Mouse (Mus musculus) embryo, embryonic 10.5 days (tissue): ENCODE results near the gene Nhlrc4.

Experiments
- DNase-seq: peaks from one replicate; pipeline ENCODE4 v3.0.0-alpha.2; 2015; ENCODE audit warnings: low spot score

Nhlrc4 gene

GRCm38 (mm10) chr17:25958771-25959494 lies 14.2 kb upstream of the Nhlrc4 start:
- DNase-seq: no peak

DNA sequence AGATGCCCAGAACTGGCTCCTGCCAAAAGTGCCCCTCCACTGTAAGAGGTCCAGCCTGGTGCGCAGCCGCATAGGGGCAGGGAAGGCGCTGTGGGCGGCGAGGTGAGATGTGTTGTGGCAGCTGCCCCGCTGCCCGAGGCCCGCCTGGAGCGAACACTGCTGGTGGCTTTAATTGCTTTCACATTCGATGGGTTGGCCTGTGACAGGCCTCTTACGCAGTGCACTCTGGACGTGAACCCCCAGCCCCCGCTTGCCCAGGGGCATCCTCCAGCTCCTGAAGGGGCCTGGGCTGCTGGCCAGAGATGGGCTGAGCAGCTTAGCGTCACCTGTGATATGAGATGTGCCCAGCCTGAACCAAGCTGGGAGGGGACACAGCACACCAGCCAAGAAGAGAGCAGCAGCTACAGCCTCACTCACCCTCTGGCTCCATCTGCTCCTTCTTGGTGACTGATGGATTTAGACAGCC lies 12.9 kb upstream of the Nhlrc4 start:
- no peak for DNase-seq

DNA sequence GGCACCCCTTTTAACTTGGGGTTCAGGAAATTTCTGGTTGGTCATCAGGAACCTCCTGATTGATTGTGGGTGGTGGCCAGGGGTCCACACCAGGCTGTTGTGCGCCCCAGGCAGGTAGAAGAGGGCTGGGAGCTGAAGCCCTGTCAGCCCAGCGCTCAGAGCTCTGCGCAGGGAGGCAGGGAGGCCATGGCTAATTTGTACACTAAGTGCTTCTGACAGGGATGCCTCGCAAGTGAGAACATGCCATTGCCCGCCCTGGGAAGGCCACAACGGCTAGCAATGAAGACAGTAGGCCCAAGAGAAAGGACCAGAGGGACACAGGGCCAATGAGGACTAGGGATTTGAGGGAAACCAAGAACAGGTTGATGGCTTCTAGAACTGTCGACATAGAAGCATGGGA lies 11.9 kb upstream of the Nhlrc4 start:
- no peak for DNase-seq

DNA sequence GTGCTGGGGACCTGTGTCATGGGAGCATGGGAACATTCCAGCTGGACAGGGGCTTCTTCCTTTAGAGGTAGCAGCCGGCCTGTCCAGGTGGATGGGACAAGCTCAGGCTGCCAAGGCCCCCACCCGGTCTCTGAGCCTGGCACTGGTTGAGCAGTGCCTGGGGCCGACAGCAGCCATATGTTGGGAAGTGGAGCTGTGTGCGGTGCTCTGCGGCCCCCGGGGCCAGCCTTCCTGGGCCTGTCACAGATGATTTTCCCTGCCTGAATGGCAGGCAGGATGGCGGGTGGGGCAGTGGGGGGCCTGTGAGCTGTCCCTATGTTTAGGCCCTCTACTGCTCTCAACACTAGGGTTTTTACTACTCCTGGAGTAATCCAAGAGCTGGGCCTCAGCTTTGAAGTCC lies 11.4 kb upstream of the Nhlrc4 start:
- no peak for DNase-seq

DNA sequence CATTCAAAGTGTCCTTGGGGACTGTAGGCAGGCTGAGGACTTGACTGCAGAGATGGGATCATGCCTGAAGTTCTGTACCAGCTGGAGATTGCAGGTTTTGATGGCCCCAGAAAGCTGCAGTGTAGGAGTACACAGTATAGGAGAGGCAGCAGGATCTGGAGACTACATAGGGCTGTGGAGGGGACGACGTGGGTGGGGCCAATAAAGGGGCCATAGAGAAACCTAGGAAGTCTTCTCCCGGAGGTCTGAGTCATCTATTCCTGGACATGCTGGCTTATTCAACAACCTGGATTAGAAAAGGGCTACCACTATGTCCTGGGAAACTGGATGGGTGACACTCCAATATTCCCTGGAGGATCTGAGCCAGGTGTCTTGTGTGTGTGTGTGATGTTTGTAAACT lies 11.0 kb upstream of the Nhlrc4 start:
- DNase-seq: no peak

DNA sequence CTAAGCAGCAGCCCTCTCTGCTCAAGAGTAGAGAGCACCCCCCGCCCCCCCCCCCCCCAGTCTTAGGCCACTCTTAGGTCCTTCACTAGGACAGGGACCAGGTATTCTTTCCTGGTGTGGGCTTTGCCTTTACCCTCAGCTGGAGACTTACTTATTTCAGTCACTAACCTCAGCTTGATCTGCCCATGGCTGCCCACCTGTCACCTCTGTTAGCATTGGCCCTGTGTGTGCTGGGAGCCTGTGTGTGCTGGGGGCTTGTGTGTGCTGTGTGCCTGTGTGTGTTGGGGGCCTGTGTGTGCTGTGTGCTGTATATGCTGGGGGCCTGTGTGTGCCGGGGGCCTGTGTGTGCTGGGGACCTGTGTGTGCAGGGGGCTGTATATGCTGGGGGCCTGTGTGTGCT lies 9.9 kb upstream of the Nhlrc4 start:
- DNase-seq: no peak

GRCm38 (mm10) chr17:25953161-25953560 lies 8.4 kb upstream of the Nhlrc4 start:
- DNase-seq: no peak

- DNase-seq: no peak
Observed at GRCm38 (mm10) chr17:25951803-25952623, 7.3 kb upstream of the Nhlrc4 start, which contains the start of gene A930017K11Rik. TSS of gene A930017K11Rik (minus strand) at chr17:25952565.

DNA sequence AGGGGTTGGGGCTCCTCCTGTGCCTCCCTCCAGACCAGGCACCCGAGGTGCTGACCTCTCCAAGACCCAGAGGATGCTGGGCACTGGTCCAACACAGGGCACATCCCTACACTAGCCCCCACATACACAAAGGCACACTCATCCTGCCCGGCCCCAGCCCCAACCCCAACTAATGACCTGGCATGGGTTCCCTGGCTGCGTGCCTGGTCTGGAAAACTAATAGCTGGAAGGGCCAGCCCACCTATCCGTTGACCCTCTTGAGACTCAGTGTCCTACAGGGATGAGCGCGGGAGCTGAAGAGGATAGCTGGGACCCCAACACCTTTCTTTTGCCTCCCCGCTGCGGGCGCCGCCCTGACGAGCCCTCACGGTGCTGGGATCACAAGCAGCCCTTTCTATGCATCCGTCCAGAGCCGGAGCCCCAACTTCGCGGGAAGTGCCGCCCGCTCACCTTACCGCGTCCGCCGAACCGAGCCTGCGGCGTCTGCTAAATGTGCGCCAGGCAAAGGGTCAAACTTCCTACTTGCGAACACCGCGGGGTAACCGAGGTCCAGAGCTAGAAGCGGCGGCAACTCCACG lies 6.6 kb upstream of the Nhlrc4 start:
- peak; percentile 34 for DNase-seq

DNA sequence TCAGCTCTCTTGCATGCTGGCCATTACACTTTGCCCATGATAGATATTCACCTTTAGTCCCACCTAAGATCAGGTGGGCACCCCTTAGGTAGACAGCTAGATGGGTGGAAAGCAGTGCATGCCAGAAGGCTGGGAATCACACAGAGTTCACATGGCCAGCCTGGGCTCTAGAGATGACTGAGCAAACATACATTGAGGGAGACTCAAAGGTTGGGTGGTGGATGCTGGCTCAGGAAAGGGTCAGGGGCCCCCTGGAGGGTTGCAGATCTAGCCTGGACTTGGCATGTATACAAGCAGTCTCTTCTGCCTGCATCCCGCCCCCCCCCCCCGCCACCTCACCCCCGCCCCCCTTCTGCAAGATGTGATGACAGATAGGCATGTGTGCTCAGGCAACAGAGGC lies 5.9 kb upstream of the Nhlrc4 start:
- DNase-seq: no peak

DNA sequence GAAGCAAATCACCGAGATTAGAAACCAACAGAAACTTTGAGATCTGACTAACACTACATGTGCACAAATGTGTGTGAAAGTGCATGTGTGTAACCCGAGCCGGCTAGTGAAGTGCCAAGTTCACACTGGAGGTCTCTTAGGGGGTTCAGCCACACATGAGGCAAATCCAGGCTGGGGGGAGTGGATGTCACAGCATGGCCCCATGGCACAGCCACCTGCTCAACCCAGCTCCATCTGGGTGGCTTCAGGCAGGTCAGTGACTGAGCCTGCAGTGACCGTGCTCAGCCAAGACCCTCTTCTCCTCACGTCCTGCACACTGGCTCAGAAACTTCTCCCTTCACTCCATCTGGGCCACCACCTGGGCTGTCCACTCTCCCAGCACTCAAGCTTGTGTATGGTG lies 5.2 kb upstream of the Nhlrc4 start:
- DNase-seq: no peak

DNA sequence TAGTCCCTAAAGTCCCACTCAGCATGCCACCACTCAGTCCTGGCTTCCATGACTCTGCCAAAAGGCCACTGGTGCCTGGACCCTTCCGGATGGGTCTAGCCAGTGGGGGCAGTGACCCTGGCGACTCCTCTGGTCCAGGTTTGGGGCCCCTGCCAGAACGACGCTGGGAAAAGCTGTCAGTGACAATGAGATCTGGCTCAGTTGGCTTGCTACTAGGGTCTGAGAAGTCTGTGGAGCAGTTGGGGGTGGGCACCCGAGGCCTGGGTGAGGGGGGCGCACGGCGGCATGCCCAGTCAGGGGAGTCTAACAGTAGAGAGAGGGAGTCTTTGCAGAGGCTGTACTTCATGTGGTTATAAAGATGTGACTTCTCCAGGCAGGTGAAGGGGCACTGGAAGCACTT lies 3.3 kb upstream of the Nhlrc4 start:
- DNase-seq: no peak

GRCm38 (mm10) chr17:25947576-25947975 lies 2.8 kb upstream of the Nhlrc4 start:
- no peak for DNase-seq

DNA sequence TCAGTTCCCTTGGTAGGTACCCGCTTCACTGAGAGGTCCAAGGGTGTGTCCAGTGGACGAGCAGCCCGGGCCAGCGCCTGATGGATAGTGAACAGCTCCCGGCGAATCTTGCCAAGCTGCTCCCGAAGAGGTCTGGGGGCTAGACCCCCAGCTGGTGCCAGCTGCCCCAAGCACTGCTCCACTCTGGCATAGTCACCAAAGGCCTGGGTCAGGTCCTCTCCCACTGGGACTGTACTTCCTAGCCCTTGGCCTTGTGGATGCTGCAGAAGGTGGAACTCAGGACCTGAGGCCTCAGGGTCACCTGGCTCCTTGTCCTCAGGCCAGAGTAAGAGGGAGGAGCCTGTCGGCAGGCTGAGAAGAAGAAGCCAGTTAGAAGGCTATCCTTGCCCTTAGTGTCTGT lies 2.1 kb upstream of the Nhlrc4 start:
- DNase-seq: no peak

DNA sequence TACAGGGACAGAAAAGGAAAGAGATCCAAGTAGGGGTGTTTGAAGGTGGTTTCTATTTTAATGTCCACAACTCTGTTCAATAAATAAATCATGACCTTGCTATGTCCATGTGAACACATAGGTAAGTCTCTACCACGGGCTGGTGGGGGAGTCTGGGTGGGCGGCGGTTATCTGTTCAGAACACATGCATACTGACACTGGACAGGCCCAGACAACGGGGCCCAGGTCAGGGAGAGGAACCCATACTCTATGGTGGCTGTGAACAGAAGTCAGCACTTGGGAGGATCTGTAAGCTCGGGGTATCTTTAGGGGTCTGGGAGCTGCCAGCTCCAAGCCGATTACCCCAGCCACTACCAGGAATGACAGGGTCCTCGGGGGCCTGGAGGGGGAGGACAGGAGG lies 1.6 kb upstream of the Nhlrc4 start:
- DNase-seq: no peak

DNA sequence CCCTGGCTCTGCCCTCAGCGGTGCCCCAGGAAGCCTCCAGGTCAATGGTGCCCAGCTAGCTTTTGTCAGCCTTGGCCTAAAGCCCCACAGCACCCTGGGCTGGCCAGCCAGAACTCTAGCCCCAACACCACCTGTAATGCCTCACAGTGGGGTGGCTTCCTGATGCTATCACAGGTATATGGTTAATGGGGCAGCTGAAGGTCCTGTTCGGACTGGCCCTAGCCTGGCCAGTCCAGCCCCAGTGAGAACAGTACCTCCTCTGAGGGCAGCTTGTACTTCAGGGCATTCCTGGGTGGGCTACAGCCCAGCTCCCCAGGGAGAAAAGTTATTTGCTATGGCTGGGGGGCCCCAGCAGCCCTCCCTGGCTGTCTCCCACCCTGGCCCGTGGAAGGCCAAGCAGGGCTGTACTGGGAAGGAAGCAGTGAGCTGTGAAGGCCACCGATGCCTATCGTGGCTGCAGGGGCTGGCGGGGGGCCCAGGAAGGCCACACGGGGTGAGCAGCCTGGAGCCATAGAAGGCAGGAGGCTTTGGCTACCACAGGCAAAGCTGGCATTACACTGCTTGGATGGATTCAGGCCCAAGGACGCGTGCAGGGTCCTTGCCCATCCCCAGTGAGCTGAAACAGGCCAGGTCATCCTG lies 875 bp upstream of the Nhlrc4 start:
- DNase-seq: no peak

DNA sequence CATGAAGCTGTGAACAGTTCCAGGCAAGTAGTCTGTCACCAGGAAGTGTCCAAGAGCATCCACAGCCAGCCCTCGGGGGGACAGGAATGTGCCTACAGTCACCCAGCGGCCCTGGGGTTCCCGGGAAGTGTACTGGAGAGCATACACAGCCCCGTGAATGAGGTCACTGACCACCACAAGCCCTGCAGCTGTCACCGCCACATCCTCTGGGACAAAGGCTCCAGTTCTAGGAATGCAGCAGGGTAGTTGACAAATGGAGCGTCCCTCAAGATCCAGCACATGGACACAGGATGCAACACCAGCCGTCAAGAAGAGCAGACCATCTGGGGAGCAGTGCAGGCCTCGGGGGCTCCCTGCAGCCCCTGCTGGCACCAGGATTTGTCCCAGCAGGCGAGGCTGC lies 992 bp downstream of the Nhlrc4 start:
- no peak for DNase-seq

- DNase-seq: no peak
Observed at GRCm38 (mm10) chr17:25943221-25943620, 1.5 kb downstream of the Nhlrc4 start.

GRCm38 (mm10) chr17:25942597-25943151 lies 2.1 kb downstream of the Nhlrc4 start:
- DNase-seq: no peak

DNA sequence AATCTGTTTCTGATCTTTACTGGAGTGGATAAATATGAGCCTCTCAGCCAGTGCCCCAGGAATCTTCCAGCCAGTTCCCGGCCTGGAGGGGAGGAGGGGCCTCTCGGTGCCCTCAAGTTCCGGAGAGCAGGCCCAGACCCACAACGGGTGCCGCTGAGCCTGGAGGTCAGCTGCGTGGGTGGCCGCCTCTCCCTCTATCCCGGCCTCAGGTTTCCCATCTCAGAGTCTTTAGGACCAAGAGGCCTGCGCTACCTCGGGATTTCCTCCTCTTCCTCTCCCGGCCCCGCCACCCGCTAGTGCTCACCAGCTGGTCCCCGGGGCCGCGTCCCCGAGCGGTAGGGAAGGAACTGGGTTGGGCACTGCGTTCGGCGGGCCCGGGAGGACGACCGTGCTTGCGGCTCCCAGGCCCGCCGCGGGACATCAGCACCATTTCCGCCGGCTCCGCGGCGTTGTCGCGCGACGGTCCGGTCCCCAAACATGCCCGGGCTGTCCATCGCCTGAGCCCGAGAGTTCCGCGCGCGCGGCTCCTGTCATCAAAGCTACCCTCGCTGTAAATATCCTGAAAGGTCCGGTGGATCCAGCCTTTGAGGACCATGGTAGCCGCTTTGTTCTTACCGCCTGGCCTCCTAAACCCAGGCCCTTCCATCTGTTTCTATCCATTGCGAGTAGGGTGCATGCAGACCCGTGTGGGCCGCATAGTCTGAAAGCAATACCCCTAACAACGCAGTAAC lies 3.1 kb downstream of the Nhlrc4 start:
- peak; percentile 82 for DNase-seq

GRCm38 (mm10) chr17:25934526-25934925 lies 10.2 kb downstream of the Nhlrc4 start:
- no peak for DNase-seq

DNA sequence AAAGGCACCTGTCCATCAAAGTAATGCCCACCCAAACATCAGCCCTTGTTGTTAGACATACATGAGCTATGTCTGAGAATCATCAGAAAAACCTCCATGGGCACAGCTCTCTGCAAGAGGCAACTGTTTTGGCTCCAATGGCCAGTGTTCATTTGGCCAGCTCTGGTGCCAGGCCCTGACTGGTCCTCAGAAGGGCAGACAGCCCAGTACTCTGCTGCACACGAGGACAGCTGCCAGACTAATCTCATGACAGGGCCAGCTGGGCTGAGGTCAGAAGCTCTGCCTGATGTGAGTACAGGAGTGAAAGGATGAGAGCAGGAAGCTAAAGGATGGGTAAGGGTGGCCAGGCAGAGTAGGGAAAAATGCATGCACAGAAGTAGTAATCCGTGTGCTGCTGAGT lies 19.4 kb downstream of the Nhlrc4 start:
- DNase-seq: no peak
